Mouse (Mus musculus) kidney, adult 18-20 months (tissue): Measurements from ENCODE around the gene Egfr.

Experiments
- DNase-seq: peaks from one replicate; pipeline ENCODE4 v3.0.0; 2021

The Egfr gene

GRCm38 (mm10) chr11:16752007-16752348 is at the start of gene Egfr:
TSS of gene Egfr (plus strand) at chr11:16752203.
- peak; percentile 84 for DNase-seq

DNA sequence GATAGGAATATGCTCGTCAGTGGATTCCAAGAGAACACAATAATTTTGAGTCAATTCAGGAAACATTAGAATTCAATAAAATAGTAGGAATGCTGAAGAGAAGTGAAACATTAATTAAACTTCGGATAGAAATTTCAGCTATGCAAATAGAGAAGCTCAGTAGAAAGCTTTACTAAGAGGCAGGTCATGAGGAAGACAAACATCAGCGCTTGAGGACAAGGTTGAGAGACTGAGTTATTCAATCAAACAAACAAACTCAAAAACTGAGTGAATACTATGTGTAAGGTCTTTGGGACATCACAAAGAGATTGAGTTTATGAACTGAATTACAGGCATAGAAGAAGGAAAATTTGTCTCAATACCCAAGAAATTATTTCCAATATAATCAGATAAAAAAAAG is 48.8 kb upstream of the Egfr start:
- no peak for DNase-seq

GRCm38 (mm10) chr11:16735083-16735644 is 16.8 kb upstream of the Egfr start:
- no peak for DNase-seq

DNA sequence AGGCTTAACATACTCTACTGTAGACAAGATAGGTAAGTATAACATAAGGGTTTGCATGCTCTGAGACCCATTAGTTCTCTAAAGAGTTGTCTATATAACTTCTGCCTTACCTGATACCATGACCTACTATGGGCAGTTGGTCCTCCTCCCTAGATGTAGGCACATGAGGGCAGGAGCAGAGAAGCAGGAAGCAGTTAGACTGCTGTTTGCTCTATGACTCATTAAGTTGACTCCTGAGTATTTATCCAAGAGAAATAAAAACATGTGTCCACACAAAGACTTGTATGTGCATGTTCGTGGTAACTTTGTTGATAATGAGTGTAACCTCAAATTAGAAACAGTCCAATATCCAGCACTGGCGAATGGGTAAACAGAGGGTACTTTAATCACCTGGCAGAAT is 14.7 kb upstream of the Egfr start:
- no peak for DNase-seq

GRCm38 (mm10) chr11:16738691-16739090 is 13.3 kb upstream of the Egfr start:
- no peak for DNase-seq

- no peak for DNase-seq
Measured at GRCm38 (mm10) chr11:16739155-16739554, 12.8 kb upstream of the Egfr start.

DNA sequence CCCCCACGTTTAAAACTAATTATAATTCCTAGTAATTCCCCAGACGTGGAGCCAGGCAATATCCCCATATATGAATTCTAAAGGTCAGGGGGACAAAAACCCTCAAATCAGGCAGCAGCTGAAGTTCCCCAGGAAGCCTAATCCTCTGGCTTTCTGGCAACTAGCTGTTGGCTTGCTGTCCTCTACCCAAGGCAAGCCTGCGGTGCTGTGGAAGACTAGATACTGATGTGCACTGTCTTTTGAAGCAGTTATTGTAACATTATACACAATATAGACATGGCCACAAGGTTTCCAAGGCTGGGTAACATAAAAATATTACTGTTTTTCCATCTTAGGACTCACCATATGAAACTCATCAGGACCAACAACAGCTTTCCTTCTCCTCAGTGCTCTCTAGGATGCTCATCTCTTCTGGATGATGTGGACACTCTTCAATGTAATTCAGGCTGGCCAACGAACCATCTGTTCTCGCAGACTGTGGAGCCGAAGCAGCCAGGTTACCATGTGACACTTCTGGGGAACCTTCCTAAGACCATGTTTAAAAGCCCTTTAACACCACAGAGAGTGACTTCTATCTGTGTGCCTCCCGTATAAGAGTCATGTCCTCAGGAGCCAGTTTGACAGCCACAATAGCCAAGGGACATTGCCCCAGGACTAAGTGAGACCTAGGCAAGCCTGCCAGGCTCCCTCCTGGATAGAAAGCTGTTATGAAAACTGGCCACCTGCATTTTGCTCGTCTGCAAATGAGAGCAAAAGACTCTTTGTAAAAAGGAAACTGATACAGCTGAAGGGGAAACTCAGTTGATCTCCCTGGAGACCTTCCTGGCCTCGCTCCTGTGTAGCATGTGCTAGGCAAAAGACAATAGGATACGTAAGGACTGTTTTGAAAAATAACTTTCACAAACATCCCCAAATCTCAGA is 11.1 kb upstream of the Egfr start:
- no peak for DNase-seq

GRCm38 (mm10) chr11:16742251-16742650 is 9.8 kb upstream of the Egfr start:
- no peak for DNase-seq

DNA sequence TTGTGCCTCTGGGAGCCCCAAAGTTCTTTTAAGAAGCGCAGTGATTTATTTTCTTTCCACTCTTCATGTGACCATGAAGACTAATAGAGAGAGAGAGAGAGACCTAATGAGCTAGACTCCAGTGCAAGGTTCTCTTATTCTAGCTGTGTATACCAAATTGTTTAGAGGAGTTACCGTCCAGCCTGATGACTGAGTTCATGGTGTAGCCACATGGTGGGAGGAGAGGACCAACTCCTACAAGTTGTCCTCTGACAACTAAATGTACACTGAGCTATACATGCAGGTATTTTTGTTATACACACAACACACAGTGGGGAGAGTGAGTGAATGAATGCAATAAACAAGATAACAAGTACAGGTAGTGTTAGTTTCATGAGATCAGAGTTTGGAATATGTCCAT is 9.2 kb upstream of the Egfr start:
- no peak for DNase-seq

- DNase-seq, result no peak
Measured at GRCm38 (mm10) chr11:16751457-16751982, 483 bp upstream of the Egfr start.

DNA sequence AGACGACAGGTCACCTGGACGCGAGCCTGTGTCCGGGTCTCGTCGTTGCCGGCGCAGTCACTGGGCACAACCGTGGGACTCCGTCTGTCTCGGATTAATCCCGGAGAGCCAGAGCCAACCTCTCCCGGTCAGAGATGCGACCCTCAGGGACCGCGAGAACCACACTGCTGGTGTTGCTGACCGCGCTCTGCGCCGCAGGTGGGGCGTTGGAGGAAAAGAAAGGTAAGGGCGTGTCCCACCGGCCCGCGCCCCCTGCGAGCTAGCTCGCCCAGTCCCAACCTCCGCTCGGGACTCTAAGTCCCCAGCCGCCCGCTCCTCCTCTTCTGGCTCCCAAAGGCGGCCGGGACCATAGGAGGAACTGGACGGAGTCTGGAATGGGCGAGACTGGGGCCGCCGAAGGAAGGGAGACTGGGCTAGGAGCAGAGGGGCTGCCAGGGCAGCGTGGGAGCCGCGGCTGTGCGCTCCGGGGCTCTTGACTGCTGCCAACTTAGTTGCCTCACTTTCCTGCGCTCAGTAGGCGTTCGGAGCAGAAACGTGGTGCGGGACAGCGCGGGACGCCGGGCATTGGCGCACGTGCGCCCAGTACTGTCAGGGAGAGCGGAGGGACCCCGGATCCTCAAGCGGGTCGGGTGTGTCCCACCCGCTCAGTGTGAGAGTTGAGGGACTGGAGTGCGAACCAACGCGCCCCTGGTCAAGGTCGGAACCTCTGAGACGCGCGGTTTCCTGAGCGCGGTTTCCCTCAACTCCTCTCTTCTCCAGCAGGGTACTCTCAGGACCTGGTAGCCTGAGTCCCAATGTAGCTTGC is 548 bp downstream of the Egfr start:
- DNase-seq, result peak; percentile 63

- peak; percentile 24 for DNase-seq
Measured at GRCm38 (mm10) chr11:16753154-16754040, 1.4 kb downstream of the Egfr start.

DNA sequence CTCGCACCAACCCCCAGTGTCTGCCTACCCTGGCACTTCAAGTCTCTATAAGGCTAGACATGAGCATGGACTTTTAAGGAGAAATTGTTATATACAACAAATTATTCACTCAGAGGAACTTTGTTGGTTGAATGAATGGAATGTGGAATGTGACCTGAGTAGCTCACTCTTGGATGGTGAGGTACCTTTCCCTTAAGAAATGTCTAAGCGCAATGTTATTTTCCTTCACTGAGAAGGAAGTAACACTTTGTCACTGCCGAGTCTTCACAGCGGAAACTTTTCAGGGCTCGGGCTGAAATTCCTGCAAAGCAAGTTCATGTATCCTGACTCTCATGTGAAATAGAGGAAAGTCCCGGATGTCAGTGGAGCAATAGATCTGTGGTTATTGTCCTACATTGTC is 7.9 kb downstream of the Egfr start:
- no peak for DNase-seq

DNA sequence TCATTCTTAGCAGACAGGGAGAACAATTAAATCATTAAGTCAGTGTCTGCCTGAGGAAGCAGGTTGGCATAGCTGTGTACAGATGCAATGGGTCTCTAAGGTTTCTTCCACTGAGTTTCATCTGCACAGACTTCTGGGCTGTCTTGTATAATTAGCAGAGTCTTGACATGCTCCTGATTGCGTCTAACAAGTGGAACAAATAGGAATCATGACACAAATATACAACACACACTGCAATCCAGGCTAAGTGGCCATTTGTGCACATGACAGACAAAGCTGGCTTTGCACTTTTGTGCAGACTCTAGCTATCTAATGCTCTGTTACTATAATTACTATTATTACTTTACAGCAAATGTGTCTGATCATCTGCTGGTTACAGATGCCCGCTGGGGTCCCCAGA is 9.2 kb downstream of the Egfr start:
- no peak for DNase-seq

DNA sequence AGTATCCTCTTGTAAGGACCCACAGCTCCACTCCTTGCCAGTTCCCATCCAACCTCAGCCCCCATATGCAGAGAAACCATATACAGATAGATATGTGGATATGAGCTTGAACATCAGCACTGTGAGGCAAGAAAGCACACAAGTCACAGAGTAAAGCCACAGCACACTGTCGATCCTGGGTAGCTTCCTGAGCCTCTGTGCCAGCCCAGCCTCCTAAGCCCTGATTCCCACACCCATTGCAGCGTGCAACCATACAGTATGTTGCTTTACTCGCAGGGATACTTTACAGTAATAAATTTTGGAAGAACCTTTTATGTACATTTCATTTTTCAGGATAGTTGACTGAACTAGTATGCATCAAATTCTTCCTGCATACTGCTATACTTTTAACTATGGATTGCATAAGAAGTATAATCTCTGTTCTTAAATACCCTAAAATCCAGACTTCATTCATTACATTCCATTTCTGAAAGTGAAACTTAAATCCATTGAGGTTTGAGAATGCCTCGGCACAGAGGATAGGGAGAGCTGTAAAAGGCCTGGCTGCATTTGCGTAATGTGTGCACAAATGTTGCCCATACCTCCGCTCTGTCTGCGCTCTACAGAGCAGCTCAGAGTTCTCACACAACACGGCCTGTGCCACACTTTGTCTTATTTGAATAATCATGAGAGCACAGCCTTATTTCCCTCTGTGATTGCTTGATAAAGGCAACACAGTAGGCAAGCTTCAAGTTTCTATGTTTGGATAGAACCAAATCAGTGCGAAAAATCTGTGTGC is 14.2 kb downstream of the Egfr start:
- DNase-seq, result no peak

- no peak for DNase-seq
Measured at GRCm38 (mm10) chr11:16767984-16768383, 16.0 kb downstream of the Egfr start.

GRCm38 (mm10) chr11:16769276-16769675 is 17.3 kb downstream of the Egfr start:
- peak; percentile 81 for DNase-seq

GRCm38 (mm10) chr11:16769709-16770303 is 17.8 kb downstream of the Egfr start:
- peak; percentile 56 for DNase-seq

GRCm38 (mm10) chr11:16770966-16771365 is 19.0 kb downstream of the Egfr start:
- DNase-seq, result no peak

DNA sequence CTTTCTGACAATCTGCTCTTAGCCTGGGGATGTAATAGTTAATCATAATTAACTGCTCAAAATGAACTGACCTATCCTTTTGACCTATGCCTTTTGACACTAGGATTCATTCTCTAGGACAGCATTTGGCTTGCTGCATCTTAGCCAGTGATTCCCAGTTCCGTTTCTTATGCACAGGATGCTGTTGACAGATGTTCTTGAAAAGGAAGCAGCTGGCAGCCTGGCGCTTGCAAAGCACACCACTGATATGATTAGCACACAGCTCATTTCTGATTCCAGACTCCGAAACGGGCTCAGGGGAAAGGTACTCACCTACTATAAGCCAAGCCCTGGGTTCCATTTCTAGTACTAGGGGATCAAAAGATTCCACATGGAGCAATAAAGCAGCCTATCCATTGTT is 20.7 kb downstream of the Egfr start:
- DNase-seq, result no peak

GRCm38 (mm10) chr11:16776967-16777366 is 25.0 kb downstream of the Egfr start:
- DNase-seq, result no peak
